Mouse (Mus musculus): ENCODE measurements around the gene Dok5.

Gene Dok5

DNA sequence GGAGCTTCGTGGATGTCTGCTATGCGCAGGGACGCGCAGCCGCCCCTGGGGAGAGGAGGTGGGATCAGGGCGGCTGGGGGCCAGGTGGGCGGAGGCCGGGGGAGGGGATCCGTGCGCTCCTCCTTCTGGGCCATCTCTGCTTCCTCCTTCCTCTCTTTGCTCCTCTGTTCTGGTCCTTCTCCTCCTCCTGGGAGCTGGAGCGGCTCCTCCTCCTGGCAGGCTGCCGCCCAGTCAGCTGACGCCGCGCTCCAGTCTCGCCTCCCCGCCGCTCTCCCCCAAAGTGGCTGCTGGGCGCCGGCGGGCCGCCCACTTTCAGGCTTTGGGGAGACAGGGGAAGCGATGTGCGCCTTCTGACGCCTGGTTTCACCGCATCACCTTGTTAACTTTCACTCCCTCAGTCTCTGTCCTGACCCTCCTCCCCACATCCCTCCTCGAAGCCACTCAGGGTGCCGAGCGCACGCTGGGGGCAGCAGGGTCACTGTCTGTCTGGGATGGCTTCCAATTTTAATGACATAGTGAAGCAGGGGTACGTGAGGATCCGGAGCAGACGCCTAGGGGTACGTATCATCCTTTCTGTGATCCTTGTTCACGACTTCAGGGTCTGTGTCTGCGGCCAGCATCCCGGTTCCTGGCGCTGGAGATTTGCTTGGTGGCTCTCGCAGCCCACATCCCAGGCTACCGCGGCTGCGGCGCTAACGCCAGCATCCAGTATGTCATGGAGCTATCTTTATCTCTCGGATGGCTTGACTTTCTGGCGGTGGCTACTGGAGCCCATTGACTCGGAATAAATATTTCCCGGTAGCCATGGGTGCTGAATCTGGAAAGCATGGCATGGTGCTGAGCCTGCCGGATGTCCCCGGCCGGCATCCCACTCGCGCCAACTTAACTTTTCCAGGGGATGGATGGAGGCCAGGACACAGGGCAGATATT is at the start of gene Dok5:
Gene Dok5, plus strand, starts transcription at position 176 of the 930 bp plus-strand sequence.
- DNase-seq (ENCODE audit: low read depth in 1 of 2, low spot score in 2 of 2), result no peak

DNA sequence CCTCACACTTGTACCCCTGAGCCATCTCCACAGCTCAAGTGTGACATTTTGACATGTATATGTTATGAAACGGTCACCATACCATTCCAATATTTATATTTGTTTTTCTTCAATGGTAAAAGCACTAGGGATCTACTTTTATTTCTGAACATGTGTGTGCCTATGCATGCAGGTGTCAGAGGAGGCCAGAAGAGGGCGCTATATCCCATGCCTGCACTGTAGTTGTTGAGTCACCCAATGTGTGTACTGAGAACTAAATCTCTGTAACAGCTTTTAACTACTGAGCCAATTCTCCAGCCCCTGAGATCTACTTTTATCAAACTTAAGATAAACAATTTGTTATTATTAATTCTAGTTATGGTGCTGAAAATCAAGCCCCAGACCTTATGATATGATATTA is 48.2 kb upstream of the Dok5 start:
- no peak for DNase-seq (ENCODE audit: low read depth in 1 of 2, low spot score in 2 of 2)

DNA sequence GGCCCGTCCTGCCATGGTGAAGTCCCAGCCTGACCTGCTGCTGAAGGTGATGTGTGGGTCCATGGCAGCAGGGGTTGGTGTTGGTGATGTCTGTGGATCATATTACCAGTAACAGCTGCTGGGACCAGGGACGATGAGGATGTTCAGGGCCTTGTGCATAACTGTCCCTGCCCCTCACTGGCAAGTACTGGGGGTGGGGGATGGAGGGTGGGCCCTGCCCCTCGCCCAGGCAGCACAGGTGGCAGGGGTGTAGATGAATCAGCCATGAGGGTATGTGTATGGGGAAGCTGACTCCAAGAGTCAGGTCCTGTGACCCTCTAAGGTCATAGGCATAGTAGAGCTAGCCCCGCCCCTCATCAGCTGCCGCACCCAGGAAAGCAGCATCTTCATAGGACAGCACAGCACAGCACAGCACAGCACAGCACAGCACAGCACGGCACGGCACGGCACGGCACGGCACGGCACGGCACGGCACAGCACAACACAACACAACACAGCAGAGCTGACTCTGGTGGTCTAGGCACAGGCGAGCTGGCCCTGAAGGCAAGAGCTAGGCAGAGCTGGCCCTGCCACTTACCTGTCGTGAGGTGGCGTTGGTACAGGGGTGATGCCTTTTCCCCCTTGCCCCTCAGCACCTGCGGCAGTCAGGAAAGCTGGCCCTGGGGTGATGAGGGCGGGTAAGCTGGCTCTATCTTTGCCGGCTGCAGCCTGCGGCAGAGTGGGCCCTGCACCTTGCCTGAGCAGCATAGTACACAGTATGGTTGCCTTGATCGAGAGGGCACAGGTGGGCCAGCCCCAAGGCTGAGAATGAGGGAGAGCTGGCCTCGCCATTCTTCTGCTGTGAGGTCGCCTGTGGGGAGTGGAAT is 36.3 kb upstream of the Dok5 start:
- no peak for DNase-seq (ENCODE audit: low read depth in 1 of 2, low spot score in 2 of 2)

- DNase-seq (ENCODE audit: low read depth in 1 of 2, low spot score in 2 of 2), result no peak
Measured at GRCm38 (mm10) chr2:170695937-170696510, 35.6 kb upstream of the Dok5 start.

- no peak for DNase-seq (ENCODE audit: low read depth in 1 of 2, low spot score in 2 of 2)
Measured at GRCm38 (mm10) chr2:170700471-170700870, 31.1 kb upstream of the Dok5 start.

DNA sequence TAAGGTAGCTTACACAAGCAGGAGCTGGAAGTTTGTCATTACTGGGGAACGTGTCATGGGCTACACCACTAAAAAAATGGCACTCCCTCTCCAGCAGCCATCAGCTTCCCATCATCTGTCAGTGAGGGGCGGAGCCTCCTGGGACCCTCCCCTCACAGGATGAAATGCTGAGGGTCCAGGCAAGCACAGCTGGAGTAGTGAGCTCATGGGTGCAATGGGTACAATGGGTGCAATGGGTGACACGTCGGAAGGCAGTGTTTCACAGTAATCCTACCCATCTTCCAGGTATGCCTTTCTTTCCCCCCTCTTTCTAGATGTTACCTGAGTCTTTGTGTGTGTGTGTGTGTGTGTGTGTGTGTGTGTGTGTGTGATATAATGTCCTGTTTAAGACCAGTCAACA is 25.1 kb upstream of the Dok5 start:
- DNase-seq (ENCODE audit: low read depth in 1 of 2, low spot score in 2 of 2), result no peak

GRCm38 (mm10) chr2:170707672-170708071 is 23.9 kb upstream of the Dok5 start:
- DNase-seq (ENCODE audit: low read depth in 1 of 2, low spot score in 2 of 2), result no peak

- DNase-seq (ENCODE audit: low read depth in 1 of 2, low spot score in 2 of 2), result no peak
Measured at GRCm38 (mm10) chr2:170708901-170709300, 22.7 kb upstream of the Dok5 start.

DNA sequence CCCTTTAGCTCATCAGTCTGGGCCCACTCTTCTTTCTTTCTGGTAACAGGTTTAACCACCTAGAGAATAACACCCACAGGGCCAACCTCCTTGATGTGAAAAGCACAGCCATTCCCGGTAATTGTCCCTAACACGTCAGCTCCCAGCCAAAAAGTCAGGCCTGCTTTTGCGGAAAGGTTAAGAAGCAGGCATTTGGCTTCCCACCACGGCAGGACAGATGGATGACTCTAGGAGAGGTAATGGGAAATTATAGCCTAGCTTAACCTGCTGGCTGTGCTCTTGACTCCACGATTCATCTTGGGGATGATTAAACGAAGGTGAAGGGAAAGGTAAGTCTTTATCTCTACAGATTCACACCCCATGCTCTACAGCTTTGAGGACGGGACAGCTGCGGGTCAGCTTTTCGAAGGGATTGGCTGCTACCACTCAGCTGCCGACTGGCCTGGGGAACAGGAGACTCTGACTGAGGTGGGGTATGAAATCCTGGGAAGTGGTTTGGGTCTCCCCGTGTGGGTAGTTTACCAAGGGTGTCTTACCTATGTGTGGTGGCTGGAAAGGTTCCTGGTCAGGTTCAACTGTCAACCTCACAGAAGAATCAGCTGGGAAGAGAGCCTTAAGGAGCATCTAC is 18.8 kb upstream of the Dok5 start:
- DNase-seq (ENCODE audit: low read depth in 1 of 2, low spot score in 2 of 2), result no peak

DNA sequence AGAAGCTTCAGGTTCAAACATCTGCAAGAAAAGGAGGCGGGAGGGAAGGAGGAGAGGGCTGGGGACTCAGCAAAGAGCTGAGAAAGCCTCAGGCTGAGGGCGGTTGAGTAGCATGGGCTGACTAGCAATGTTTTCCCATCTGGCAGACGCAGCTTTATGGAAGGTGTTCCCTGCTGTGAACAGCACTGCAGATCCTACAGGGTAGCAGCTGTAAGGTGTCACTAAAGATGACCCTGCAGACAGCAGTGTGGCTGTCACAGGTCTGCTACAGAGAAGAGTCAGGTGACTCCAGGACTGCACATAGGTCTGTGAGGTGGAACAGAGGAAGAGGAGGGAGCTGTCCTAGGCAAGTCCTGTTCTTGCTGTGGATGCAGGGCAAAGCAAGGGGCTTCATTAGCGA is 11.2 kb upstream of the Dok5 start:
- DNase-seq (ENCODE audit: low read depth in 1 of 2, low spot score in 2 of 2), result no peak

DNA sequence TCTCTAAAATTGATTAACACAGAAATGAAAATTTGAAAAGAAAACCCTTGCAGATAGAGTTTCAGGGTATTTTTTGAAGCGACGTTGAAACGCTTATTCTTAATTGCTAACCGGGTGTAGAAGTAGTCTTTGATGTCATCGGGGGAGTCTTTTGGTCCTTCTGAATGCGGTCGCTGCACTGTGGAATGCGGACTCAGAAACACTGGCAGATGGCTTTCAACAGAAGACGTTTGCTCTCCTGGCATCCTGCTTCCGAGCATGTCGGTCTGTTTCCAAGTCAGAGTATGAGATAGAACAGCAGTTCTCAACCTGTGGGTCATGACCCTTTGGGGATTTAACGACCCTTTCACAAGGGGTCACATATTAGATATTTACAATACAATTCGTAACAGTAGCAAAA is 7.5 kb upstream of the Dok5 start:
- DNase-seq (ENCODE audit: low read depth in 1 of 2, low spot score in 2 of 2), result no peak

- DNase-seq (ENCODE audit: low read depth in 1 of 2, low spot score in 2 of 2), result no peak
Measured at GRCm38 (mm10) chr2:170724716-170725115, 6.9 kb upstream of the Dok5 start.

DNA sequence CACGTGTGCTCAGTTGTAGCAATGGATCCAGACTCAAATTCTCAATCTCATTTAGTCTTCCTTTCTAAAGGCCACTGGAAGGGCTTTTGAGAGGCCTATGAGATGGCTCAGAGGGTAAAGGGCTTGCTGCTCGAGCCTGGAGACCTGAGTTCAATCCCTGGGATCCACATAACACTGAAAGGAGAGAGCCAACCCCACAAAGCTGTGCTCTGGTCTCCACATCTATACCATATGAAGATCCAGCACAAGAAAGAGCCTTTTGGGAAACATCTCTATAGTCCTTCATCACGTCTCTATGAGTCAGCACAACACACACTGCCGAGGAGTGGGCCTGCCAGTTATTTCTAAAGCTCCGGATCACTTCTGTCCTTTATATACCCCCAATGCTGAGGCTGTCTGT is 5.8 kb upstream of the Dok5 start:
- DNase-seq (ENCODE audit: low read depth in 1 of 2, low spot score in 2 of 2), result no peak

DNA sequence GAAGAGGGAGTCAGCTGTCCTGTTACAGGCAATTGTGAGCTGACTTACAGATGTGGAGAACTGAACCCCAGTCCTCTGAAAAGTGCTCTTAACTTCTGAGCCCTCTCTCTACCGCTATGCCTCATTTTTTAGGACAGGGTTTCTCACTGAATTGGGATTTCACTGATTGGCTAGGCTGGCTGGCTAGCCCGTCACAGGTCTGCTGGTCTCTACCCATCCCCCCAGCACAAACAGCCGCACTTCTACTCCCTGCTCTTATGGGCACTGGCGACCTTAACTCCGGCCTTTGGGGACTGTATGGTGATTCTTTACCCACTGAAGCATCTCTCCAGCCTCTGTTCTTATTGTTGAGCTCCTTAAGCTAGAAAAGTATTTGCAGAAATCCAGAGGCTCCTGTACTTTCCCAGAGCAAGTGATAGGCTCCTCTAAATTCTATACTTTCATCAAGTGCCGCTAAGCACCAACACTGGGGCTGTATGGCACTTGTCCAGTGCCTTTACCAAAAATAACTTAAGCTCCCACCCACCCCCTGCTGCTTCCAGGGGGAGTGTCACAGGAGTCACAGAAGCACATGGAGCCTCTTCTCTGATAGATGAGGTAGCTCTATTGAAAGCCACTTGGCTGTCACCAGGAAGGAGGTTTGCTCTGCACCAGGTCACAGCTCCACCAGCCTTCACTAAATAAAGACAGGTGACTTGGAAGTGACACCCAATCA is 4.5 kb upstream of the Dok5 start:
- DNase-seq (ENCODE audit: low read depth in 1 of 2, low spot score in 2 of 2), result no peak

GRCm38 (mm10) chr2:170728864-170729263 is 2.7 kb upstream of the Dok5 start:
- DNase-seq (ENCODE audit: low read depth in 1 of 2, low spot score in 2 of 2), result no peak

DNA sequence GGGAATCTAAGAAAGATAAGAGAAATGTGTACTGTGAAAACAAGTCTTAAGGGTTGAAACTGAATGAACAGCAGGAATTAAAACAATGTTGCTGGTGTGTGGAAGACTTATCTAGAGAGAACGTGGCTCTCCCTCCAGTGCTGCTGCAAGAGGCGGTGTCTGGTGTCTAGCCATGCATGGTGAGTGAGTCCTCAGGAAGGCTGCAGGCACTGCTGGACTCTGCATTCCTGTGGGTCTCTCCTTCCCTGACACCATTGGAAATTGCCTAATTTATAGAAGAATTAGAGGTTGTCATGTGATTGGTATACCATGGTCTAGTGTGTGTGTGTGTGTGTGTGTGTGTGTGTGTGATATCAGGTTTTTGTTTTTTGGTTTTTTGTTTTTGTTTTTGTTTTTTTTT is 1.9 kb upstream of the Dok5 start:
- DNase-seq (ENCODE audit: low read depth in 1 of 2, low spot score in 2 of 2), result no peak

GRCm38 (mm10) chr2:170730136-170730535 is 1.5 kb upstream of the Dok5 start:
- DNase-seq (ENCODE audit: low read depth in 1 of 2, low spot score in 2 of 2), result no peak

- no peak for DNase-seq (ENCODE audit: low read depth in 1 of 2, low spot score in 2 of 2)
Measured at GRCm38 (mm10) chr2:170730781-170731180, 826 bp upstream of the Dok5 start.

DNA sequence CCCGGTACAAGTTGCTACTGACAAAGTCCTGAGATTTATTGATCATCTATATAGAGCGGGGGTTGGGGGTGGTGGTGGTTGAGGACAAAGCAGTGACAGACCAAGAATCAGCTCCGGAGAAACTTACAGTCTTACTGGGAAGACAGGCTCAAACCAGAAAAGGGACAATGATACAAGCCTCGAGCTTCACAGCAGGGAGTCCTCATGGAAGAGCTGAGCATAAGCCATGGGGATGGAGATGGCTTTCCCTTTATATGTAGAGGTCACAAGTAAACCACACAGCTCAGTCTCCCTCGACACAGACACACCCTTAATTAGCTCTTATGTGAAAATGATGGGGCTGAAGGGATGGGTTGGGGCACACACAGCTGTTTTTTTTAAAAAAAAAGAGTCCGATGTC is 402 bp upstream of the Dok5 start:
- DNase-seq (ENCODE audit: low read depth in 1 of 2, low spot score in 2 of 2), result no peak

- DNase-seq (ENCODE audit: low read depth in 1 of 2, low spot score in 2 of 2), result no peak
Measured at GRCm38 (mm10) chr2:170733671-170734070, 2.1 kb downstream of the Dok5 start.

GRCm38 (mm10) chr2:170734446-170734845 is 2.8 kb downstream of the Dok5 start:
- no peak for DNase-seq (ENCODE audit: low read depth in 1 of 2, low spot score in 2 of 2)

All from monocyte, adult 2 months (primary cell).